Comparison of ENCODE assay signal across 4 mouse cellular contexts in the genomic region with DNA sequence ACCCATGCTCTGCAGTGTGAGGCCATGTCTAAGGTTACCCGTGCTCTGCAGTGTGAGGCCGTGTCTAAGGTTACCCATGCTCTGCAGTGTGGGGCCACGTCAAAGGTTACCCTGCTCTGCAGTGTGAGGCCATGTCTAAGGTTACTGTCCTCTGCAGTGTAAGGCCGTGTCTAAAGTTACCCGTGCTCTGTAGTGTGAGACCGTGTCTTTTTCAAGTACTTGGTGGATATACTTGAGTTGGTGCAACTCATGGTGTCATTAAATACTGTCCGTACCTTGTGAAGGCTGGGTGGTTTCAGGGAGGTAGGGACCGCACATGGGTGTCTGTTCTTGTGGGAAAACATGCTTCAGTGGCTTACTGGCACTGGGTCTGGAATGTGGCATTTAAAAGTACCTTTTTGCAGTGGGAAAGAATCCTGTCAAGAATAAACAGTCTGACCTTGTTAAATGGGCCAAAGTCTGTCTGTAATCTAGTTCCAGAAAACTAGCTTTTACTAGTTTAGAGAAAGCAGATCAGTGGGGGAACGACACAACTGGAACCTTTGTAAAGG.
DNase-seq lines count a peak whose midpoint lies in the region; TF ChIP-seq lines count a peak whose summit lies in the region.
"Not testable (repeated sequence)": the region's sequence is repeated elsewhere in the genome, so short reads cannot be mapped to it uniquely, and the experiment has no call there.

No protein-coding gene starts in this region.

- peak; percentile 32 for DNase-seq in kidney, adult 11 months
- peak; percentile 50 for DNase-seq in kidney, adult 2 months
- peak; percentile 51 for DNase-seq in kidney, adult 9 months
- peak; percentile 48 for DNase-seq in liver, adult 2 months (ENCODE audit: extremely low read depth, low read depth, low spot score)

- WGBS in kidney, adult 2 months, result 42% methylated on average over 9 of the region's 9 CpGs
- 49% methylated on average over 9 of the region's 9 CpGs for WGBS in liver, adult 2 months

- H3K79me2 ChIP-seq in liver, adult 2 months (ENCODE audit: control insufficient read depth, insufficient read depth, low read length), result not testable (repeated sequence)

- not testable (repeated sequence) for TF ChIP-seq POLR2A in kidney, adult 2 months (IDR thresholded peaks at IDR 0.05; ENCODE audit: low read depth, low read length); liver, adult 2 months (IDR thresholded peaks at IDR 0.05; ENCODE audit: extremely low read depth, insufficient read depth, low read length)

- H3K4me1 ChIP-seq in kidney, adult 2 months (ENCODE audit: control insufficient read depth, insufficient read depth, low read length); liver, adult 2 months (ENCODE audit: control insufficient read depth, insufficient read depth, low read length): not testable (repeated sequence)

- peak overlapping the region; percentile 0; the same call in 1 of the 2 replicates for H3K27ac ChIP-seq in kidney, adult 2 months (ENCODE audit: insufficient read depth, low read depth, low read length)
- 0 out of 2 replicates have a peak overlapping the region, but pooled peaks have one; percentile 20 for H3K27ac ChIP-seq in liver, adult 2 months (replicated peaks; ENCODE audit: insufficient read depth, low read depth, low read length)

- not testable (repeated sequence) for H3K27me3 ChIP-seq in kidney, adult 2 months (replicated peaks; ENCODE audit: control insufficient read depth, insufficient read depth, low read length); liver, adult 2 months (ENCODE audit: control insufficient read depth, insufficient read depth, low read length)

- not testable (repeated sequence) for H3K4me3 ChIP-seq in kidney, adult 2 months (ENCODE audit: insufficient read depth, low read depth, low read length); liver, adult 2 months (ENCODE audit: insufficient read depth, low read depth, low read length)

- H3K36me3 ChIP-seq in kidney, adult 2 months (ENCODE audit: control insufficient read depth, insufficient read depth, low read length); liver, adult 2 months (ENCODE audit: control insufficient read depth, insufficient read depth, low read length): not testable (repeated sequence)

- not testable (repeated sequence) for TF ChIP-seq CTCF in kidney, adult 2 months (conservative IDR thresholded peaks at IDR 0.05; ENCODE audit: insufficient read depth, insufficient read length, low read depth, low read length); liver, adult 2 months (IDR thresholded peaks at IDR 0.05; ENCODE audit: low read depth, low read length)

- not testable (repeated sequence) for H3K9ac ChIP-seq in liver, adult 2 months (ENCODE audit: low read depth, low read length)
